Mouse (Mus musculus) heart, embryonic 16.5 days (tissue): ENCODE measurements around the gene H2-Q2. TPM values are rescaled to one million over a fixed set of nuclear protein-coding genes. Genes with fewer than 3 reads are reported as not detected.
"Not testable (repeated sequence)": the region's sequence is repeated elsewhere in the genome, so short reads cannot be mapped to it uniquely, and the experiment has no call there.

Experiments
- ATAC-seq: fragments of 200-750 bp; cut with Nextera tagmentation; replicated peaks from 2 replicates; pipeline ENCODE4 v1.8.0; 2017; ENCODE audit warnings: moderate number of reproducible peaks; ENCODE audit not compliant: insufficient read depth, low FRiP score; ENCODE audit errors: extremely low read depth
- H3K27ac ChIP-seq: fragments of 300-500 bp; sonication (generic); 2 replicates; pipeline ENCODE4 v1.5.1; 2014; ENCODE audit warnings: mild to moderate bottlenecking, low read length, control low read depth, moderate library complexity
- H3K27me3 ChIP-seq: fragments of 300-500 bp; sonication (generic); 2 replicates; pipeline ENCODE4 v1.6.1; 2014; ENCODE audit warnings: low read length, mixed read lengths; ENCODE audit not compliant: control insufficient read depth, insufficient read depth
- H3K36me3 ChIP-seq: fragments of 300-500 bp; sonication (generic); 2 replicates; pipeline ENCODE4 v1.6.1; 2014; ENCODE audit not compliant: control insufficient read depth, insufficient read depth
- H3K4me1 ChIP-seq: fragments of 300-500 bp; sonication (generic); 2 replicates; pipeline ENCODE4 v1.6.1; 2014; ENCODE audit warnings: low read length, mixed read lengths; ENCODE audit not compliant: control insufficient read depth, insufficient read depth
- H3K4me2 ChIP-seq: fragments of 300-500 bp; sonication (generic); 2 replicates; pipeline ENCODE4 v1.6.1; 2014; ENCODE audit warnings: low read depth, mild to moderate bottlenecking, control low read depth, low read length
- H3K4me3 ChIP-seq: fragments of 300-500 bp; sonication (generic); 2 replicates; pipeline ENCODE4 v1.5.1; 2014; ENCODE audit warnings: mild to moderate bottlenecking, control low read depth, low read length
- H3K9ac ChIP-seq: fragments of 300-500 bp; sonication (generic); 2 replicates; pipeline ENCODE4 v1.6.1; 2014; ENCODE audit warnings: low read length, control low read depth
- H3K9me3 ChIP-seq: fragments of 300-500 bp; sonication (generic); replicated peaks from 2 replicates; pipeline ENCODE4 v1.6.1; 2016; ENCODE audit warnings: low read length; ENCODE audit not compliant: control insufficient read depth
- WGBS: fragments of 180-500 bp; shearing (Covaris S2); extraction: QIAGEN DNeasy Blood & Tissue Kit; methylation state at CpG from one replicate; pipeline ENCODE4 v1.1.7; 2014; 5-methylcytosine and 5-hydroxymethylcytosine counted together
- polyA plus RNA-seq: library from polyadenylated mRNA; unstranded; fragments of >200 nt; fragmentation: Nextera tagmentation; extraction: Ambion mirVana; gene quantifications from 2 replicates; pipeline ENCODE4 v1.2.1, GENCODE M21; 2015

Gene H2-Q2
- 0.82 and 2.1 TPM in 2 replicates for polyA plus RNA-seq

DNA sequence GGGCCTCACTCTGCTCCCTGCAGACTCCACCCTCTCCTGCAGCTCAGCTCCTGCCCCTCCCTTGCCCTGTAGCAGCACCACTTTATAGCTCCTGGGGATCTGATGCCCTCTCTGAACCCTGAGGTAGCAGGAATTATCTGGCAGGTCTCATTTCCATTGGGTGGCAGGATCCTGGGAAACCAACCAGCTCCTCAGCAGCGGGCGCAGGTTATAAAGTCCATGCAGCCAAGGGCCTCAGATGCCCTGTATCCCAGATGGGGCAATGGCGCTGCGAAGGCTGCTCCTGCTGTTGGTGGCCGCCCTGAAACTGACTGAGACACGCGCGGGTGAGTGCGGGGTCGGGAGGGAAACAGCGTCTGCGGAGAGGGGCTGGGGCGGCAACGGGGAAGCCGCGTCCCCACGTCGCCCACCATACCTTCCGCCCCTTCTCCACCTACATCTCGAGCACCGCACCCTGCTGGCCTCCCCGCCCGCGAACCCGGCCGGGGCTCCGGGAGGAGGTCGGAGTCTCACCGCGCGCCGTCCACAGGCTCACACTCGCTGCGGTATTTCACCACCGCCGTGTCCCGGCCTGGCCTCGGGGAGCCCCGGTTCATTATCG lies at the start of gene H2-Q2:
TSS of gene H2-Q2 (plus strand) at position 172 of the 601 bp plus-strand sequence.
- no peak for ATAC-seq
- H3K36me3 ChIP-seq: no peaks in the 10 kb centered on the region
- H3K4me3 ChIP-seq: peak within 1 kb of the TSS; percentile 48
- no peaks in the 10 kb centered on the region for H3K9me3 ChIP-seq
- peaks cover 22% of the 10 kb centered on the region for H3K27me3 ChIP-seq
- peaks cover 7% of the 10 kb centered on the region for H3K4me1 ChIP-seq
- H3K27ac ChIP-seq: no peak within 1 kb of the TSS
- WGBS: 1% methylated on average over 40 of the region's 40 CpGs
- peak within 1 kb of the TSS; percentile 68 for H3K4me2 ChIP-seq
- H3K9ac ChIP-seq: peak within 1 kb of the TSS; percentile 33; the same call in 1 of the 2 replicates

- not testable (repeated sequence) for H3K4me3 ChIP-seq, ATAC-seq, H3K27me3 ChIP-seq, H3K4me2 ChIP-seq, H3K27ac ChIP-seq, H3K9ac ChIP-seq, H3K9me3 ChIP-seq, H3K4me1 ChIP-seq, H3K36me3 ChIP-seq
- WGBS: 4% methylated on average over 5 of the region's 5 CpGs
Measured at GRCm38 (mm10) chr17:35295796-35296195, 46.2 kb upstream of the H2-Q2 start.

DNA sequence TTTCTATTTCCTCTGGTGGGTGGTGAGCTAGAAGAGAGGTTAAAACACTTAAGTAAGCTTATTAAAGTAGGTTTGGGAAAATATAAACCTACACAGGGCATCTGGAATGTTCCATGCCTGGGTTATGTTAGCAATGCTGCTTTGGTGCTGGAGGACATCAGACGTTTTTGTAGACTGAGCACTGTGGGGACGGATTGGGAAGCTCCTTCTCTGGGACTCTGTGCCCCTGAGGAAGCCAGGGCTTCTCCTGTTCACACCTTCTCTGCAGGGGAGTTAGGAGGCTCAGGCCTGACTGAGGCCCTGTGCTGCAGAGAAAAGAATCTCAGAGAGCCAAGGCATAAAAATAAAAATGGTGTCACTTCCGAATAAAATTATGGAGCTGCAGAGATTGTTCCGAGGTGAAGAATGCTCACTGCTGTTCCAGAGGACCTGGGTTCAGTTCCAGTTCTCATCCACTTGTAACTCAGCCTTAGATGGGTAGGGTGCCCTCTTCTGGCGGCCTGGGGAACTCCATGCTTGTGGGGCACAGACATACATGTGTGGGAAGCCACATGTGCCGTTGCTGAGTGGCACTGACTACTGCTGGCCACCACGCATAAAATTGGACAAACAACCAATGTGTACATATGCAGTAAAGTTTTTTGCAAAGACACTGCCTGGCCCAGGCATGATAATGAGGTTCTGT lies 41.6 kb upstream of the H2-Q2 start:
- ATAC-seq, H3K36me3 ChIP-seq, H3K4me1 ChIP-seq, H3K4me3 ChIP-seq, H3K4me2 ChIP-seq, H3K27me3 ChIP-seq, H3K27ac ChIP-seq, H3K9me3 ChIP-seq, H3K9ac ChIP-seq: not testable (repeated sequence)
- 86% methylated on average over 7 of the region's 7 CpGs for WGBS

GRCm38 (mm10) chr17:35301645-35302258 lies 40.3 kb upstream of the H2-Q2 start:
- 0 out of 2 replicates have a peak overlapping the region, but pooled peaks have one; percentile 26 for H3K4me2 ChIP-seq
- no peak for ATAC-seq

DNA sequence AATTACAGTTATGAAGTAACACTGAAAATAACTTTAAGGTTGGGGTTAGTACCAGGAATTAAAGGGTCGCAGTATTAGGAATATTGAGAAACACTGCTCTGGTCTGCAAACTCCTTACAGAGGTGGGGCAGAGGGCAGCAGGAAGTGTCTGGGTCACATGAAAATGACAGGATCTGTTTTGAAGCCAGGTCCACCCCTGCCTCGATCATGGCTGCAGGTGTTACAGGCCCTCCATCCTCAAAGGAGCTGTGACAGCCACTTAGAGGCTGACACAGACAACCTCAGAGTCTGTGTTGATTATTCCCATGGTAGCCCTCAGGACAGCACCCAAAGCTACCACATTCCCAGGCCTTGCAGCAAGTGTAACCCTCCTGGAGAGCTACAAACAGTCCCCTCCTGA lies 38.8 kb upstream of the H2-Q2 start:
- ATAC-seq: no peak
- H3K9me3 ChIP-seq: peaks cover 10% of the 10 kb centered on the region

More at GRCm38 (mm10) chr17:35301645-35302258, 40.3 kb upstream of the H2-Q2 start:
- H3K4me3 ChIP-seq: no peak overlapping the region
- no peaks in the 10 kb centered on the region for H3K4me1 ChIP-seq
- no peak overlapping the region for H3K27ac ChIP-seq
- no peaks in the 10 kb centered on the region for H3K27me3 ChIP-seq
- no peak overlapping the region for H3K9ac ChIP-seq
- no peaks in the 10 kb centered on the region for H3K36me3 ChIP-seq
- peaks cover 10% of the 10 kb centered on the region for H3K9me3 ChIP-seq
- WGBS: 22% methylated on average over 13 of the region's 13 CpGs

DNA sequence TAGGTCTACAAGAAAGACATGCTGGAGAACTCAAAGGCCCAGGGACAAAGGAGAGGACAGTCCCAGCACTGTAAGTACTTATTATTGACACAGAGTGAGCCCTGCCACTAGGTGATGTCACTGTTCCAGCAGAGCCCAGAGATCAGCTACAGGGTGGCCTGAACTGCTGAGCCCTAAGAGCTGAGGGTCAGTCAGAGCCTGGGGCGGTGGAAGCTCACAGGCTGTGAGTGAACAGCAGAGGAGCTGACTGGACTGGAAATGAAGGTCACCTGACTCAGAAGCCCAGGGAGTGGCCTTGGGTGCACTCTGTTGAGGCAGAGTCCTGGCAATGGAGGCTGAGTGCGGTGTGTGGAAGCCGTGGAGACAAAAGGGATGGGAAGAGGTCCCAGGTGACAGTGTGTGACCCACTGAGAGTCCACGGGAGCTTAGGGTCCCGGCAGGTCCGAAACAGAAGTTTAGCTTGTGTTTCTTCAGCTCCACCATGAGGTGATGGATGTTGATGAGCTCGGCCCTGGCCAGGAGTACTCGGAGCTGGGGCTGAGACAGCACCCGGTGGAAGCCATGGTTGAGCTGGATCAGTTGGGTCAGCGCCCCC lies 38.2 kb upstream of the H2-Q2 start:
- H3K36me3 ChIP-seq: no peaks in the 10 kb centered on the region
- no peak for ATAC-seq
- H3K27ac ChIP-seq: no peak overlapping the region
- no peak overlapping the region for H3K4me2 ChIP-seq
- H3K4me1 ChIP-seq: no peaks in the 10 kb centered on the region
- H3K4me3 ChIP-seq: no peak overlapping the region
- H3K27me3 ChIP-seq: peaks cover 5% of the 10 kb centered on the region; the same call in 1 of the 2 replicates
- H3K9ac ChIP-seq: no peak overlapping the region
- H3K9me3 ChIP-seq: peaks cover 10% of the 10 kb centered on the region
- WGBS: 82% methylated on average over 10 of the region's 10 CpGs

More for the DNA sequence above, 38.8 kb upstream of the H2-Q2 start:
- Histone ChIP-seq H3K36me3 (no peaks in the 10 kb centered on the region), H3K4me2 (no peak overlapping the region), H3K9ac (no peak overlapping the region), H3K4me3 (no peak overlapping the region), H3K4me1 (no peaks in the 10 kb centered on the region), H3K27me3 (peaks cover 5% of the 10 kb centered on the region; the same call in 1 of the 2 replicates), H3K27ac (no peak overlapping the region)
- WGBS: 59% methylated on average over 2 of the region's 2 CpGs

GRCm38 (mm10) chr17:35304478-35304877 lies 37.6 kb upstream of the H2-Q2 start:
- Histone ChIP-seq H3K4me3 (no peak overlapping the region), H3K36me3 (no peaks in the 10 kb centered on the region), H3K9me3 (peaks cover 10% of the 10 kb centered on the region), H3K4me1 (no peaks in the 10 kb centered on the region), H3K4me2 (no peak overlapping the region), H3K9ac (no peak overlapping the region), H3K27ac (no peak overlapping the region), H3K27me3 (peaks cover 5% of the 10 kb centered on the region; the same call in 1 of the 2 replicates)
- ATAC-seq: no peak
- 62% methylated on average over 6 of the region's 6 CpGs for WGBS

DNA sequence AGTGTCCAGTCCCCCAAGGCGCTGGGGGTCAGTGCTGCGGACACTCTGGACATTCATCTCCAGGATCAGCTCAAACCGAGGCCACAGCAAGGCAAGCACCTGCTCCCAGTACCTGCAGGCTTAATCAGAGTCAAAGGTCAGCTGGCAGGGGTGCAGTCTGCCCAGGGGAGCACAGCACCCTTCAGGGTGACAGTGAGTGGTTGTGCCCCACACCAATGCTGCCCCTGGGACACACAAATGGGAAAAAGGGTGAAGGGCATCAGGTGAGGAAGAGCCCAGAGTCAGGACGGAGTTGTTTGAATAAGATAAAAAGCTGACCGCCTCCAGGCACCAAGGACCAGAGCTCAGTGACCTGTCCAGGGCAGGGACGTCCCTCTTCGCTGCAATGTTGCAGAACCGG lies 37.1 kb upstream of the H2-Q2 start:
- ATAC-seq, H3K4me2 ChIP-seq, H3K4me3 ChIP-seq, H3K9ac ChIP-seq, H3K9me3 ChIP-seq, H3K36me3 ChIP-seq, H3K27me3 ChIP-seq, H3K27ac ChIP-seq, H3K4me1 ChIP-seq: not testable (repeated sequence)
- 77% methylated on average over 8 of the region's 8 CpGs for WGBS

DNA sequence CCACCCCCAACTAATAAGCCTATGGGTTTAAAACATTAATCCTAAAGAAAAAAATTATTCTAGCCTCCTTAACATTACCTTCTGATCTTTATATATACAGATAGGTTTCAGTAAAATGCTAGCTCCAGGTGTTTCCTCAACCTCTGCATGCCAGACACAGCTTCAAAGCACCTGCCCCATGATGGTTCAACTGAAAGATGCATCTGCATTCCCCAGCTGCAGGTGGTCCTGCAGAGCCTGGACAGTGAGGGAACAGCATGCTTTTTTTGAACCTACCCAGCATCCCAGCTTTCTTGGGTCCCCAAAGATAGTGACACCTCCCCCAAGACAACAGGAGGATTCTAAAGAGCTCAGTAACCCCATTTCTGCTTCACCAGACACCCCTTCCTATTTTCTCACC lies 23.4 kb upstream of the H2-Q2 start:
- H3K9ac ChIP-seq: no peak overlapping the region
- H3K36me3 ChIP-seq: no peaks in the 10 kb centered on the region
- H3K27ac ChIP-seq: no peak overlapping the region
- ATAC-seq: no peak
- peaks cover 3% of the 10 kb centered on the region for H3K4me1 ChIP-seq
- no peak overlapping the region for H3K4me3 ChIP-seq
- H3K4me2 ChIP-seq: no peak overlapping the region
- peaks cover 20% of the 10 kb centered on the region for H3K27me3 ChIP-seq
- no peaks in the 10 kb centered on the region for H3K9me3 ChIP-seq
